Mouse (Mus musculus): Measurements from ENCODE around the gene Ankar. TPM values are rescaled to one million over a fixed set of nuclear protein-coding genes. Genes with fewer than 3 reads are reported as not detected.
A peak's percentile ranks its signal among the peaks of the same experiment; 100 is the strongest.

Gene Ankar
- total RNA-seq (2017), result not detected in 2 replicates

- ATAC-seq (replicated peaks; ENCODE audit: low read depth, poor library complexity, severe bottlenecking), result no peak
These were observed at the start of gene Ankar for GRCm38 (mm10) chr1:72700479-72700878. Gene Ankar, minus strand, starts transcription at chr1:72700579.

- no peak for ATAC-seq (replicated peaks; ENCODE audit: low read depth, poor library complexity, severe bottlenecking)
These were observed 46.0 kb upstream of the Ankar start for GRCm38 (mm10) chr1:72746382-72746781.

- no peak for ATAC-seq (replicated peaks; ENCODE audit: low read depth, poor library complexity, severe bottlenecking)
These were observed 44.6 kb upstream of the Ankar start for GRCm38 (mm10) chr1:72744816-72745506.

GRCm38 (mm10) chr1:72741406-72741805, 41.0 kb upstream of the Ankar start:
- ATAC-seq (replicated peaks; ENCODE audit: low read depth, poor library complexity, severe bottlenecking), result no peak

- ATAC-seq (replicated peaks; ENCODE audit: low read depth, poor library complexity, severe bottlenecking), result no peak
These were observed 39.3 kb upstream of the Ankar start for GRCm38 (mm10) chr1:72739681-72740063.

GRCm38 (mm10) chr1:72738946-72739680, 38.7 kb upstream of the Ankar start:
- no peak for ATAC-seq (replicated peaks; ENCODE audit: low read depth, poor library complexity, severe bottlenecking)

GRCm38 (mm10) chr1:72736397-72737125, 36.2 kb upstream of the Ankar start:
- no peak for ATAC-seq (replicated peaks; ENCODE audit: low read depth, poor library complexity, severe bottlenecking)

- ATAC-seq (replicated peaks; ENCODE audit: low read depth, poor library complexity, severe bottlenecking), result no peak
These were observed 32.9 kb upstream of the Ankar start for GRCm38 (mm10) chr1:72733191-72733691.

- no peak for ATAC-seq (replicated peaks; ENCODE audit: low read depth, poor library complexity, severe bottlenecking)
These were observed 29.7 kb upstream of the Ankar start for GRCm38 (mm10) chr1:72730126-72730525.

- no peak for ATAC-seq (replicated peaks; ENCODE audit: low read depth, poor library complexity, severe bottlenecking)
These were observed 28.4 kb upstream of the Ankar start for GRCm38 (mm10) chr1:72728781-72729180.

- ATAC-seq (replicated peaks; ENCODE audit: low read depth, poor library complexity, severe bottlenecking), result no peak
These were observed 25.6 kb upstream of the Ankar start for GRCm38 (mm10) chr1:72725941-72726340.

GRCm38 (mm10) chr1:72724354-72724753, 24.0 kb upstream of the Ankar start:
- ATAC-seq (replicated peaks; ENCODE audit: low read depth, poor library complexity, severe bottlenecking), result no peak

- ATAC-seq (replicated peaks; ENCODE audit: low read depth, poor library complexity, severe bottlenecking), result no peak
These were observed 22.3 kb upstream of the Ankar start for GRCm38 (mm10) chr1:72722646-72723045.

GRCm38 (mm10) chr1:72720115-72720725, 19.8 kb upstream of the Ankar start:
- ATAC-seq (replicated peaks; ENCODE audit: low read depth, poor library complexity, severe bottlenecking), result no peak

GRCm38 (mm10) chr1:72718846-72719245, 18.5 kb upstream of the Ankar start:
- ATAC-seq (replicated peaks; ENCODE audit: low read depth, poor library complexity, severe bottlenecking), result peak; percentile 82

- no peak for ATAC-seq (replicated peaks; ENCODE audit: low read depth, poor library complexity, severe bottlenecking)
These were observed 17.2 kb upstream of the Ankar start for GRCm38 (mm10) chr1:72717540-72717939.

- ATAC-seq (replicated peaks; ENCODE audit: low read depth, poor library complexity, severe bottlenecking), result peak; percentile 64
These were observed 16.5 kb upstream of the Ankar start for GRCm38 (mm10) chr1:72716926-72717325.

- ATAC-seq (replicated peaks; ENCODE audit: low read depth, poor library complexity, severe bottlenecking), result no peak
These were observed 16.0 kb upstream of the Ankar start for GRCm38 (mm10) chr1:72716421-72716820.

GRCm38 (mm10) chr1:72715593-72716361, 15.4 kb upstream of the Ankar start:
- ATAC-seq (replicated peaks; ENCODE audit: low read depth, poor library complexity, severe bottlenecking), result no peak

GRCm38 (mm10) chr1:72715065-72715464, 14.7 kb upstream of the Ankar start:
- ATAC-seq (replicated peaks; ENCODE audit: low read depth, poor library complexity, severe bottlenecking), result no peak

All from common myeloid progenitor, adult 5-6 weeks (primary cell).